Mouse (Mus musculus) thymus, adult 2 months (tissue): ENCODE measurements around the gene 1500015O10Rik.

Experiments
- CTCF ChIP-seq: fragments of 200-500 bp; IDR thresholded peaks from 2 replicates; pipeline ENCODE4 v1.5.1; 2012; ENCODE audit warnings: mild to moderate bottlenecking, control low read depth, low read length, moderate library complexity, borderline replicate concordance; ENCODE audit not compliant: control insufficient read depth, poor library complexity, insufficient read depth; ENCODE audit errors: extremely low read depth
- POLR2A ChIP-seq: fragments of 200-500 bp; IDR thresholded peaks from 2 replicates; pipeline ENCODE4 v1.6.1; 2012; ENCODE audit warnings: mild to moderate bottlenecking, low read length, control low read depth, moderate library complexity; ENCODE audit not compliant: control insufficient read depth, poor library complexity, insufficient read depth; ENCODE audit errors: extremely low read depth

DNA sequence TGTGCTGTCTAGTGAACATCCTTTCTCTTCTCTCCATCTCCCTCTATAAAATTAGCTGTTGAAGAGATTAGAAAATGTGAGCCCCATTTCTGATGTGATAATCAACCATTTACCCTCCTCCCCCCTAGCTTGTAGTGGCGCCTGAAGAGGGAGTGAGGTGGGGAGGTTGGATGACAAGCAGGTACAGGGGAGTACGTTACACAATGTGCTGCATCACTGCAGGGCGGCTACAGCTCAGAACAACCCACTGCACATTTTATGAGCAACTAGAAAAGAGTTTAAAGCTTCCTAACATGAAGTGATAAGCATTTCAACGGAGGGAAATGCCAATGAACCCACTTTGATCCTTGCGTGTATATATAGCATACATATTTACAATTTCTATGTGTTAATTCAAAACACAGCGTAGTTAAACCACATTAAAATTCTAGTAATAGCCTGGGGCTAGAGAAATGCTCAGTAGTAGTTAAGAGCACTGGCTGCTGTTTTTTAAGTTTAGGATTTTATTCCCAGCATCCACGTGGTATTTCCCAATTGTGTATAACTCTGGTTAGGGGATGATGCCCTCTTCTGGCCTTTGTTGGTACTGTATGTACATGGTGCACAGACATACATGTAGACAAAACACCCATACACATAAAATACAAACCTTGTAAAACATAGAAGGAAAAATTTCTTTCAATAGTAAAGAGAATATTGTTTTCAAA is 7.6 kb downstream of the 1500015O10Rik start:
- TF ChIP-seq POLR2A (no peak), CTCF (no peak)
